Mouse (Mus musculus): ENCODE measurements around the gene Pi16.

- no peak for TF ChIP-seq HCFC1 (IDR thresholded peaks at IDR 0.05; ENCODE audit: borderline replicate concordance, insufficient read depth, low read length)
- TF ChIP-seq ZNF384 (IDR thresholded peaks at IDR 0.05; ENCODE audit: low read depth, low read length), result no peak
- no peak for TF ChIP-seq ZC3H11A (IDR thresholded peaks at IDR 0.05; ENCODE audit: borderline replicate concordance, low read depth, low read length)
- TF ChIP-seq MAFK (IDR thresholded peaks at IDR 0.05; ENCODE audit: insufficient read depth, low read depth, low read length), result no peak
Observed at GRCm38 (mm10) chr17:29326531-29327529, 9.3 kb downstream of the Pi16 start.
